Mouse (Mus musculus): ENCODE data around the gene Gpc6. TPM values are rescaled to one million over a fixed set of nuclear protein-coding genes. Genes with fewer than 3 reads are reported as not detected.
A peak's percentile ranks its signal among the peaks of the same experiment; 100 is the strongest.
"Not testable (repeated sequence)": the region's sequence is repeated elsewhere in the genome, so short reads cannot be mapped to it uniquely, and the experiment has no call there.

The Gpc6 gene
- polyA plus RNA-seq, 1 experiment from 2014 or later = 11.4 TPM

- DNase-seq (ENCODE audit: low spot score) = no peak
Observed at GRCm38 (mm10) chr14:117419561-117420218, 494.6 kb downstream of the Gpc6 start.

GRCm38 (mm10) chr14:117421170-117421569 lies 496.1 kb downstream of the Gpc6 start:
- no peak for DNase-seq (ENCODE audit: low spot score)
- 52% methylated on average over 3 of the region's 3 CpGs for WGBS
- H3K36me3 ChIP-seq (ENCODE audit: control insufficient read depth, insufficient read depth, low read length) = no peaks in the 10 kb centered on the region

More at GRCm38 (mm10) chr14:117419561-117420218, 494.6 kb downstream of the Gpc6 start:
- no peak for ATAC-seq (ENCODE audit: low FRiP score, low TSS enrichment)
- Histone ChIP-seq H3K4me3 (ENCODE audit: low read depth, low read length) (no peak overlapping the region), H3K36me3 (ENCODE audit: control insufficient read depth, insufficient read depth, low read length) (no peaks in the 10 kb centered on the region), H3K27me3 (ENCODE audit: control insufficient read depth, insufficient read depth, low read length) (no peaks in the 10 kb centered on the region), H3K9ac (ENCODE audit: low read length) (no peak overlapping the region), H3K4me1 (replicated peaks; ENCODE audit: control insufficient read depth, insufficient read depth) (no peaks in the 10 kb centered on the region), H3K9me3 (ENCODE audit: control insufficient read depth, low read length) (no peaks in the 10 kb centered on the region), H3K4me2 (replicated peaks; ENCODE audit: low read depth) (no peak overlapping the region), H3K27ac (replicated peaks) (no peak overlapping the region)
- 65% methylated on average over 6 of the region's 6 CpGs for WGBS
- TF ChIP-seq CTCF (IDR thresholded peaks at IDR 0.05; ENCODE audit: low read depth) (no peak), EP300 (optimal IDR thresholded peaks at IDR 0.05) (no peak)

GRCm38 (mm10) chr14:117426116-117426515 lies 501.0 kb downstream of the Gpc6 start:
- H3K4me1 ChIP-seq (replicated peaks; ENCODE audit: control insufficient read depth, insufficient read depth) = no peaks in the 10 kb centered on the region
- H3K36me3 ChIP-seq (ENCODE audit: control insufficient read depth, insufficient read depth, low read length) = no peaks in the 10 kb centered on the region
- no peak overlapping the region for H3K9ac ChIP-seq (ENCODE audit: low read length)
- H3K9me3 ChIP-seq (ENCODE audit: control insufficient read depth, low read length) = no peaks in the 10 kb centered on the region
- no peak for TF ChIP-seq CTCF (IDR thresholded peaks at IDR 0.05; ENCODE audit: low read depth)
- TF ChIP-seq EP300 (optimal IDR thresholded peaks at IDR 0.05) = no peak
- ATAC-seq (ENCODE audit: low FRiP score, low TSS enrichment) (no peak), DNase-seq (ENCODE audit: low spot score) (no peak)
- 54% methylated on average over 7 of the region's 7 CpGs for WGBS
- no peak overlapping the region for H3K4me2 ChIP-seq (replicated peaks; ENCODE audit: low read depth)
- no peak overlapping the region for H3K4me3 ChIP-seq (ENCODE audit: low read depth, low read length)
- no peaks in the 10 kb centered on the region for H3K27me3 ChIP-seq (ENCODE audit: control insufficient read depth, insufficient read depth, low read length)
- no peak overlapping the region for H3K27ac ChIP-seq (replicated peaks)

More at GRCm38 (mm10) chr14:117421170-117421569, 496.1 kb downstream of the Gpc6 start:
- no peak overlapping the region for H3K4me2 ChIP-seq (replicated peaks; ENCODE audit: low read depth)
- H3K27me3 ChIP-seq (ENCODE audit: control insufficient read depth, insufficient read depth, low read length) = no peaks in the 10 kb centered on the region
- TF ChIP-seq CTCF (IDR thresholded peaks at IDR 0.05; ENCODE audit: low read depth) = no peak
- no peak for TF ChIP-seq EP300 (optimal IDR thresholded peaks at IDR 0.05)
- H3K9ac ChIP-seq (ENCODE audit: low read length) = no peak overlapping the region
- ATAC-seq (ENCODE audit: low FRiP score, low TSS enrichment) = no peak
- no peaks in the 10 kb centered on the region for H3K9me3 ChIP-seq (ENCODE audit: control insufficient read depth, low read length)
- H3K4me1 ChIP-seq (replicated peaks; ENCODE audit: control insufficient read depth, insufficient read depth) = no peaks in the 10 kb centered on the region
- H3K27ac ChIP-seq (replicated peaks) = no peak overlapping the region
- no peak overlapping the region for H3K4me3 ChIP-seq (ENCODE audit: low read depth, low read length)

- no peak overlapping the region for H3K4me3 ChIP-seq (ENCODE audit: low read depth, low read length)
- 44% methylated on average over 3 of the region's 3 CpGs for WGBS
- ATAC-seq (ENCODE audit: low FRiP score, low TSS enrichment) (no peak), DNase-seq (ENCODE audit: low spot score) (no peak)
- H3K9me3 ChIP-seq (ENCODE audit: control insufficient read depth, low read length) = no peaks in the 10 kb centered on the region
- no peaks in the 10 kb centered on the region for H3K36me3 ChIP-seq (ENCODE audit: control insufficient read depth, insufficient read depth, low read length)
- no peaks in the 10 kb centered on the region for H3K4me1 ChIP-seq (replicated peaks; ENCODE audit: control insufficient read depth, insufficient read depth)
- H3K4me2 ChIP-seq (replicated peaks; ENCODE audit: low read depth) = no peak overlapping the region
- TF ChIP-seq CTCF (IDR thresholded peaks at IDR 0.05; ENCODE audit: low read depth) (no peak), EP300 (optimal IDR thresholded peaks at IDR 0.05) (no peak)
- no peaks in the 10 kb centered on the region for H3K27me3 ChIP-seq (ENCODE audit: control insufficient read depth, insufficient read depth, low read length)
- no peak overlapping the region for H3K9ac ChIP-seq (ENCODE audit: low read length)
- no peak overlapping the region for H3K27ac ChIP-seq (replicated peaks)
Observed at GRCm38 (mm10) chr14:117427776-117428175, 502.7 kb downstream of the Gpc6 start.

- no peak overlapping the region for H3K4me2 ChIP-seq (replicated peaks; ENCODE audit: low read depth)
- no peaks in the 10 kb centered on the region for H3K4me1 ChIP-seq (replicated peaks; ENCODE audit: control insufficient read depth, insufficient read depth)
- ATAC-seq (ENCODE audit: low FRiP score, low TSS enrichment) (no peak), DNase-seq (ENCODE audit: low spot score) (no peak)
- no peaks in the 10 kb centered on the region for H3K27me3 ChIP-seq (ENCODE audit: control insufficient read depth, insufficient read depth, low read length)
- no peak for TF ChIP-seq CTCF (IDR thresholded peaks at IDR 0.05; ENCODE audit: low read depth)
- no peak for TF ChIP-seq EP300 (optimal IDR thresholded peaks at IDR 0.05)
- no peaks in the 10 kb centered on the region for H3K9me3 ChIP-seq (ENCODE audit: control insufficient read depth, low read length)
- no peak overlapping the region for H3K27ac ChIP-seq (replicated peaks)
- no peak overlapping the region for H3K9ac ChIP-seq (ENCODE audit: low read length)
- WGBS = 89% methylated on average over 13 of the region's 13 CpGs
- H3K36me3 ChIP-seq (ENCODE audit: control insufficient read depth, insufficient read depth, low read length) = no peaks in the 10 kb centered on the region
- no peak overlapping the region for H3K4me3 ChIP-seq (ENCODE audit: low read depth, low read length)
Observed at GRCm38 (mm10) chr14:117435739-117436138, 510.6 kb downstream of the Gpc6 start.

GRCm38 (mm10) chr14:117446675-117447231 lies 521.6 kb downstream of the Gpc6 start:
- H3K9ac ChIP-seq (ENCODE audit: low read length); DNase-seq (ENCODE audit: low spot score); H3K27me3 ChIP-seq (ENCODE audit: control insufficient read depth, insufficient read depth, low read length); H3K4me2 ChIP-seq (replicated peaks; ENCODE audit: low read depth); H3K36me3 ChIP-seq (ENCODE audit: control insufficient read depth, insufficient read depth, low read length); H3K27ac ChIP-seq (replicated peaks); H3K9me3 ChIP-seq (ENCODE audit: control insufficient read depth, low read length); H3K4me3 ChIP-seq (ENCODE audit: low read depth, low read length); H3K4me1 ChIP-seq (replicated peaks; ENCODE audit: control insufficient read depth, insufficient read depth): not testable (repeated sequence)
- 96% methylated on average over 2 of the region's 2 CpGs for WGBS
- ATAC-seq (ENCODE audit: low FRiP score, low TSS enrichment) = peak; percentile 10; the same call in 1 of the 2 replicates

Data from stomach, postnatal 0 days (tissue).